Mouse (Mus musculus): ENCODE results near the gene Plvap.

DNA sequence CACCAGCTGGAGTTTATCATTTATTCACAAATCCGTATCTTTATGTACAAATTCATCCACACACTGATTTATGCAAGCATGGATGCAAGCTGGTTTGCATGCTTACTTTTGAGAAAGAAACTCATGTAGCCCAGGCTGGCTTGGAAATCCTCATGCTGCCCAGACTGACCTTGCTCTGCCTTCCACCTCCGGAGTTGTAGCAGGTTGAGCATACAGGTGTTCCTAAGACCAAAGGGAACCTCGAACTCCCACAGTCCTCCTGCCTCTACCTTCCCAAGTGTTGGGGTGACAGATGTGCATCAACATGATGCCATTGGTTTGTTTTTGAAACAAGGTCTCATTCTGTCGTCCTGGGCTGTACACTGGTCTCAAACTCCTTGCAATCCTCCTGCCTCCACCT is 49.4 kb downstream of the Plvap start:
- TF ChIP-seq CTCF (IDR thresholded peaks at IDR 0.05) = no peak
- no peak for TF ChIP-seq EP300 (IDR thresholded peaks at IDR 0.05)

Measured in lung, postnatal 0 days (tissue).